ENCODE assay signal across 10 mouse cellular contexts in genomic region chr10:80271870-80272585, GRCm38 (mm10). TPM values are rescaled to one million over a fixed set of nuclear protein-coding genes. Genes with fewer than 3 reads are reported as not detected.
DNase-seq lines count a peak whose midpoint lies in the region; ATAC-seq and TF ChIP-seq lines count a peak whose summit lies in the region.
"Had no signal": no experiment of that assay in that cellular context is flagged by ENCODE, and none has a peak within 500 bp of the region (broad histone marks: within the 10 kb centered on the region; RNA-seq: fewer than 3 reads in every experiment).

No protein-coding gene starts in this region.

- H3K4me3 ChIP-seq in heart, embryonic 13.5 days = no peak overlapping the region
- H3K4me3 ChIP-seq in CH12.LX (replicated peaks in 1 of 3; ENCODE audit: low read depth in 2 of 3, low read length in 2 of 3, poor library complexity in 1 of 3) = no peak overlapping the region
- H3K4me3 ChIP-seq in intestine, embryonic 15.5 days (replicated peaks) = no peak overlapping the region
- H3K4me3 ChIP-seq in liver, embryonic 16.5 days (ENCODE audit: low read depth, low read length) = peak overlapping the region; percentile 41
- H3K4me3 ChIP-seq: limb, embryonic 10.5 days had no signal

- intact Hi-C loops in heart, postnatal 36 days (cut with DNase I) = no loop called here

- in situ Hi-C loops in CH12.LX (cut with MboI; ENCODE audit: low pct_ligation_motif_present, low pct_unique_long_range_greater_than_20kb, low sequenced_read_pairs) = no loop called here

- no peak for DNase-seq in heart, postnatal 36 days
- no peak for DNase-seq in CH12.LX (ENCODE audit: extremely low read depth)
- no peak for DNase-seq in frontal cortex, adult 2 months (ENCODE audit: extremely low spot score in 1 of 2, low spot score in 1 of 2)
- DNase-seq: layer of hippocampus, postnatal 36 days had no signal

- no peaks in the 10 kb centered on the region for H3K9me3 ChIP-seq in heart, embryonic 13.5 days
- H3K9me3 ChIP-seq in CH12.LX (replicated peaks; ENCODE audit: low read length) = no peaks in the 10 kb centered on the region
- no peaks in the 10 kb centered on the region for H3K9me3 ChIP-seq in intestine, embryonic 15.5 days
- no peaks in the 10 kb centered on the region for H3K9me3 ChIP-seq in liver, embryonic 16.5 days (replicated peaks; ENCODE audit: control insufficient read depth, low read length)
- H3K9me3 ChIP-seq: limb, embryonic 10.5 days; midbrain, embryonic 10.5 days had no signal

- no peak for TF ChIP-seq RAD21 in CH12.LX (IDR thresholded peaks at IDR 0.05; ENCODE audit: low read depth, low read length)

- H3K27ac ChIP-seq in heart, embryonic 13.5 days (replicated peaks) = no peak overlapping the region
- peak overlapping the region; percentile 50 for H3K27ac ChIP-seq in CH12.LX (ENCODE audit: insufficient read depth, low read depth)
- H3K27ac ChIP-seq in intestine, embryonic 15.5 days = peak overlapping the region; percentile 51
- peak overlapping the region; percentile 94 for H3K27ac ChIP-seq in liver, embryonic 16.5 days (ENCODE audit: low read length)
- H3K27ac ChIP-seq: limb, embryonic 10.5 days; midbrain, embryonic 10.5 days had no signal

- no peaks in the 10 kb centered on the region for H3K27me3 ChIP-seq in heart, embryonic 13.5 days (replicated peaks)
- H3K27me3 ChIP-seq in CH12.LX (replicated peaks) = no peaks in the 10 kb centered on the region
- no peaks in the 10 kb centered on the region for H3K27me3 ChIP-seq in intestine, embryonic 15.5 days (replicated peaks)
- H3K27me3 ChIP-seq in liver, embryonic 16.5 days (ENCODE audit: control insufficient read depth, insufficient read depth, low read depth, low read length) = no peaks in the 10 kb centered on the region

- peaks cover 85% of the 10 kb centered on the region for H3K36me3 ChIP-seq in heart, embryonic 13.5 days
- H3K36me3 ChIP-seq in CH12.LX (replicated peaks in 1 of 2; ENCODE audit: control insufficient read depth in 1 of 2, insufficient read depth in 1 of 2, low read length in 1 of 2) = peaks cover 48 to 82% of the 10 kb centered on the region in 2 experiments
- peaks cover 11% of the 10 kb centered on the region for H3K36me3 ChIP-seq in intestine, embryonic 15.5 days
- peaks cover 36% of the 10 kb centered on the region for H3K36me3 ChIP-seq in liver, embryonic 16.5 days (ENCODE audit: control insufficient read depth, insufficient read depth)

- peak overlapping the region; percentile 11; the same call in 1 of the 2 replicates for H3K9ac ChIP-seq in heart, embryonic 13.5 days
- no peak overlapping the region for H3K9ac ChIP-seq in CH12.LX (ENCODE audit: insufficient read depth, low read depth)
- no peak overlapping the region; the same call in 1 of the 2 replicates for H3K9ac ChIP-seq in intestine, embryonic 15.5 days
- peak overlapping the region; percentile 62 for H3K9ac ChIP-seq in liver, embryonic 16.5 days (ENCODE audit: low read depth, low read length)

- H3K4me1 ChIP-seq in heart, embryonic 13.5 days = peaks cover 57% of the 10 kb centered on the region
- peaks cover 45 to 68% of the 10 kb centered on the region in 2 experiments for H3K4me1 ChIP-seq in CH12.LX (ENCODE audit: control insufficient read depth in 1 of 2, insufficient read depth in 2 of 2)
- H3K4me1 ChIP-seq in intestine, embryonic 15.5 days (replicated peaks) = peaks cover 38% of the 10 kb centered on the region
- peaks cover 61% of the 10 kb centered on the region for H3K4me1 ChIP-seq in liver, embryonic 16.5 days (ENCODE audit: control insufficient read depth, low read depth, low read length)

- peak; percentile 69 for TF ChIP-seq EP300 in CH12.LX (IDR thresholded peaks at IDR 0.05; ENCODE audit: low read length)

- H3K79me2 ChIP-seq in CH12.LX (replicated peaks; ENCODE audit: control insufficient read depth, extremely low read depth, insufficient read depth, poor library complexity, severe bottlenecking) = peaks cover 78% of the 10 kb centered on the region

- H3K4me2 ChIP-seq in heart, embryonic 13.5 days = no peak overlapping the region
- 0 out of 2 replicates have a peak overlapping the region, but pooled peaks have one; percentile 2 for H3K4me2 ChIP-seq in CH12.LX (ENCODE audit: insufficient read depth, low read depth, poor library complexity, severe bottlenecking)
- no peak overlapping the region; the same call in 1 of the 2 replicates for H3K4me2 ChIP-seq in intestine, embryonic 15.5 days (replicated peaks)
- peak overlapping the region; percentile 61 for H3K4me2 ChIP-seq in liver, embryonic 16.5 days (ENCODE audit: low read depth, low read length)

- no peak for TF ChIP-seq CTCF in CH12.LX (conservative IDR thresholded peaks at IDR 0.05 in 1 of 2, IDR thresholded peaks at IDR 0.05 in 1 of 2; ENCODE audit: low read depth in 2 of 2, low read length in 2 of 2)

- dilution Hi-C loops in CH12.LX (cut with MboI; ENCODE audit: extremely low pct_ligation_motif_present, extremely low pct_unique_long_range_greater_than_20kb, low sequenced_read_pairs) = no loop called here

- no peak for ATAC-seq in heart, embryonic 13.5 days (ENCODE audit: extremely low read depth, insufficient number of reproducible peaks, low FRiP score, low TSS enrichment)
- peak; percentile 40; the same call in 1 of the 2 replicates for ATAC-seq in intestine, embryonic 15.5 days
- peak; percentile 49 for ATAC-seq in liver, embryonic 16.5 days (ENCODE audit: low read depth)
- ATAC-seq in erythroid progenitor cell, adult 5-6 weeks (replicated peaks; ENCODE audit: low FRiP score, poor library complexity, severe bottlenecking) = no peak

- no peak for TF ChIP-seq POLR2A in CH12.LX (IDR thresholded peaks at IDR 0.05; ENCODE audit: low read depth, low read length)

- WGBS in heart, embryonic 13.5 days = 82% methylated on average over 8 of the region's 8 CpGs
- 80% methylated on average over 8 of the region's 8 CpGs for WGBS in intestine, embryonic 15.5 days
- 56% methylated on average over 8 of the region's 8 CpGs for WGBS in liver, embryonic 16.5 days (ENCODE audit: insufficient replicate concordance)

RNA-seq across cellular contexts. Expression of gene Dazap1, which starts 10.7 kb away (rescaled TPM):
- polyA plus RNA-seq in heart, embryonic 13.5 days (2015; fragmentation: Nextera tagmentation; extraction: Ambion mirVana) = 36.4 and 37.9 TPM in 2 replicates
- total RNA-seq in heart, postnatal 36 days (2021) = 10 to 100 TPM; 57.7 to 58.5 TPM
- total RNA-seq in CH12.LX (2012; rRNA removed) = 162 and 172 TPM in 2 replicates
- 180 and 187 TPM in 2 replicates for total RNA-seq in CH12.LX (2014; rRNA removed)
- 236 and 252 TPM in 2 replicates for polyA plus RNA-seq in CH12.LX (2012; ENCODE audit: insufficient read length, low read depth)
- 53.1 and 57.0 TPM in 2 replicates for polyA plus RNA-seq in intestine, embryonic 15.5 days (2015; fragmentation: Nextera tagmentation; extraction: Ambion mirVana)
- polyA plus RNA-seq in liver, embryonic 16.5 days (2015; fragmentation: Nextera tagmentation; extraction: Ambion mirVana) = 21.1 and 21.3 TPM in 2 replicates
- 76.6 and 86.3 TPM in 2 replicates for polyA plus RNA-seq in frontal cortex, adult 2 months (2012; rRNA removed)
- total RNA-seq in erythroid progenitor cell, adult 5-6 weeks (2015; ENCODE audit: low replicate concordance) = 35.6 and 83.6 TPM in 2 replicates
- 72.0 and 102 TPM in 2 replicates for total RNA-seq in erythroid progenitor cell, adult 5-6 weeks (2017; ENCODE audit: low replicate concordance)

RNA-seq across cellular contexts. Expression of gene Gamt, which starts 11.2 kb away (rescaled TPM):
- polyA plus RNA-seq in heart, embryonic 13.5 days (2015; fragmentation: Nextera tagmentation; extraction: Ambion mirVana) = 53.3 and 62.1 TPM in 2 replicates
- total RNA-seq in heart, postnatal 36 days (2021) = 10 to 100 TPM in 1 of 2 experiments, 1 to 10 TPM in 1; 8.9 to 12.0 TPM
- 0.30 and 0.38 TPM in 2 replicates for total RNA-seq in CH12.LX (2012; rRNA removed)
- 0.24 TPM in 1 of 2 replicates, not detected in the other for total RNA-seq in CH12.LX (2014; rRNA removed)
- polyA plus RNA-seq in CH12.LX (2012; ENCODE audit: insufficient read length, low read depth) = 0.42 TPM in 1 of 2 replicates, not detected in the other
- polyA plus RNA-seq in intestine, embryonic 15.5 days (2015; fragmentation: Nextera tagmentation; extraction: Ambion mirVana) = 71.0 and 112 TPM in 2 replicates
- polyA plus RNA-seq in liver, embryonic 16.5 days (2015; fragmentation: Nextera tagmentation; extraction: Ambion mirVana) = 138 and 166 TPM in 2 replicates
- polyA plus RNA-seq in frontal cortex, adult 2 months (2012; rRNA removed) = 29.1 and 31.9 TPM in 2 replicates
- 1.4 TPM in 1 of 2 replicates, not detected in the other for total RNA-seq in erythroid progenitor cell, adult 5-6 weeks (2015; ENCODE audit: low replicate concordance)
- not detected in 2 replicates for total RNA-seq in erythroid progenitor cell, adult 5-6 weeks (2017; ENCODE audit: low replicate concordance)

RNA-seq across cellular contexts. Expression of gene Rps15, which starts 20.2 kb away (rescaled TPM):
- polyA plus RNA-seq in heart, embryonic 13.5 days (2015; fragmentation: Nextera tagmentation; extraction: Ambion mirVana) = 621 and 687 TPM in 2 replicates
- total RNA-seq in heart, postnatal 36 days (2021) = 100 to 1,000 TPM; 748 to 777 TPM
- total RNA-seq in CH12.LX (2012; rRNA removed) (4,610 and 5,342 TPM in 2 replicates), CH12.LX (2014; rRNA removed) (2,343 and 2,739 TPM in 2 replicates)
- 2,279 and 2,754 TPM in 2 replicates for polyA plus RNA-seq in CH12.LX (2012; ENCODE audit: insufficient read length, low read depth)
- 974 and 1,020 TPM in 2 replicates for polyA plus RNA-seq in intestine, embryonic 15.5 days (2015; fragmentation: Nextera tagmentation; extraction: Ambion mirVana)
- polyA plus RNA-seq in liver, embryonic 16.5 days (2015; fragmentation: Nextera tagmentation; extraction: Ambion mirVana) = 460 and 501 TPM in 2 replicates
- polyA plus RNA-seq in frontal cortex, adult 2 months (2012; rRNA removed) = 2,217 and 2,507 TPM in 2 replicates
- total RNA-seq in erythroid progenitor cell, adult 5-6 weeks (2015; ENCODE audit: low replicate concordance) = 689 and 862 TPM in 2 replicates
- 557 and 668 TPM in 2 replicates for total RNA-seq in erythroid progenitor cell, adult 5-6 weeks (2017; ENCODE audit: low replicate concordance)

RNA-seq across cellular contexts. Expression of gene Ndufs7, which starts 23.1 kb away (rescaled TPM):
- polyA plus RNA-seq in heart, embryonic 13.5 days (2015; fragmentation: Nextera tagmentation; extraction: Ambion mirVana) = 527 and 606 TPM in 2 replicates
- total RNA-seq in heart, postnatal 36 days (2021) = 100 to 1,000 TPM; 962 to 997 TPM
- total RNA-seq in CH12.LX (2012; rRNA removed) = 248 and 282 TPM in 2 replicates
- total RNA-seq in CH12.LX (2014; rRNA removed) = 124 and 154 TPM in 2 replicates
- polyA plus RNA-seq in CH12.LX (2012; ENCODE audit: insufficient read length, low read depth) = 222 and 228 TPM in 2 replicates
- polyA plus RNA-seq in intestine, embryonic 15.5 days (2015; fragmentation: Nextera tagmentation; extraction: Ambion mirVana) = 467 and 534 TPM in 2 replicates
- polyA plus RNA-seq in liver, embryonic 16.5 days (2015; fragmentation: Nextera tagmentation; extraction: Ambion mirVana) = 220 and 223 TPM in 2 replicates
- polyA plus RNA-seq in frontal cortex, adult 2 months (2012; rRNA removed) = 380 and 448 TPM in 2 replicates
- total RNA-seq in erythroid progenitor cell, adult 5-6 weeks (2015; ENCODE audit: low replicate concordance) = 87.6 and 109 TPM in 2 replicates
- total RNA-seq in erythroid progenitor cell, adult 5-6 weeks (2017; ENCODE audit: low replicate concordance) = 43.9 and 66.0 TPM in 2 replicates

RNA-seq across cellular contexts. Expression of gene Apc2, which starts 23.7 kb away (rescaled TPM):
- 0.90 and 0.94 TPM in 2 replicates for polyA plus RNA-seq in heart, embryonic 13.5 days (2015; fragmentation: Nextera tagmentation; extraction: Ambion mirVana)
- 1 to 10 TPM; 2.1 to 3.7 TPM for total RNA-seq in heart, postnatal 36 days (2021)
- total RNA-seq in CH12.LX (2012; rRNA removed) = 0.13 TPM in 2 replicates
- not detected in 2 replicates for total RNA-seq in CH12.LX (2014; rRNA removed)
- polyA plus RNA-seq in CH12.LX (2012; ENCODE audit: insufficient read length, low read depth) = 0.04 and 0.07 TPM in 2 replicates
- polyA plus RNA-seq in intestine, embryonic 15.5 days (2015; fragmentation: Nextera tagmentation; extraction: Ambion mirVana) = 4.9 and 6.5 TPM in 2 replicates
- polyA plus RNA-seq in liver, embryonic 16.5 days (2015; fragmentation: Nextera tagmentation; extraction: Ambion mirVana) = 0.12 and 0.23 TPM in 2 replicates
- 46.2 and 52.2 TPM in 2 replicates for polyA plus RNA-seq in frontal cortex, adult 2 months (2012; rRNA removed)
- total RNA-seq in erythroid progenitor cell, adult 5-6 weeks (2015; ENCODE audit: low replicate concordance) = not detected in 2 replicates
- 0.13 TPM in 1 of 2 replicates, not detected in the other for total RNA-seq in erythroid progenitor cell, adult 5-6 weeks (2017; ENCODE audit: low replicate concordance)

Comparison
In these comparisons a context has a peak if more than half of its experiments do, and no peak if none do; other contexts are left out.
1. ATAC-seq: peak in intestine, embryonic 15.5 days (single experiment) and liver, embryonic 16.5 days (single experiment); none in heart, embryonic 13.5 days (single experiment) and erythroid progenitor cell, adult 5-6 weeks (single experiment).
2. H3K4me2 ChIP-seq: peak in CH12.LX (single experiment) and liver, embryonic 16.5 days (single experiment); none in heart, embryonic 13.5 days (single experiment) and intestine, embryonic 15.5 days (single experiment).
3. H3K9ac ChIP-seq: peak in heart, embryonic 13.5 days (single experiment) and liver, embryonic 16.5 days (single experiment); none in CH12.LX (single experiment) and intestine, embryonic 15.5 days (single experiment).
4. RNA of gene Gamt, which starts 11.2 kb away (polyA plus RNA-seq): 138 to 166 TPM in liver, embryonic 16.5 days, 71.0 to 112 TPM in intestine, embryonic 15.5 days, 53.3 to 62.1 TPM in heart, embryonic 13.5 days and 29.1 to 31.9 TPM in frontal cortex, adult 2 months; 0.42 TPM in CH12.LX; every median in the first group is over 10 times any median in the second.